Mouse (Mus musculus): ENCODE measurements around the gene Lig3. TPM values are rescaled to one million over a fixed set of nuclear protein-coding genes. Genes with fewer than 3 reads are reported as not detected.

Gene Lig3
- polyA plus RNA-seq, 1 experiment from 2014 or later: 48.1 TPM

DNA sequence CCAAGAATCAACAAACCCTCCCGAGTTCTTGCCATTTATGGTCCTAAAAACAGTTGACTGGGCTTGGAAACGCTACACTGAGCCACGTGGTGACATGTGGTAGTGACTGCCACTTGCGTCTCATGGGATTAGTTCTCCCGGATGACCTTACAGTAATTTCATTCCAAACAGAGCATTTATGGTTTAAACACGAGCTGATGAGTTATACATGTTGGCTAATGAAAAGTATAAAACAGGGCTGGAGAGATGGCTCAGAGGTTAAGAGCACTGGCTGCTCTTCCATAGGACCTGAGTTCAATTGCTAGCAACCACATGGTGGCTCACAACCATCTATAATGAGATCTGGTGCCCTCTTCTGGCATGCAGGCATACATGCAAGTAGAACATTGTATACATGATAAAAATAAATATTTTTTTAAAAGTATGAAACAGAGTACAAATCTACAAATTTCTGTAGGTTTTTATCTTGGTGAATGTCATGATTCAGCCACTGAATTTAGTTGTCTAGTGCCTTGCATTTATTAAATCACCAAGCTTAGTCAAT, 18.6 kb upstream of the Lig3 start:
- Histone ChIP-seq H3K9me3 (replicated peaks; ENCODE audit: control insufficient read depth, low read length) (no peaks in the 10 kb centered on the region), H3K4me1 (ENCODE audit: control insufficient read depth, insufficient read depth, low read length) (no peaks in the 10 kb centered on the region), H3K4me2 (ENCODE audit: low read depth, low read length) (no peak overlapping the region), H3K9ac (replicated peaks; ENCODE audit: low read length) (no peak overlapping the region), H3K36me3 (replicated peaks; ENCODE audit: control insufficient read depth, insufficient read depth, low read depth, low read length) (no peaks in the 10 kb centered on the region), H3K4me3 (ENCODE audit: low read depth, low read length) (no peak overlapping the region), H3K27me3 (ENCODE audit: control insufficient read depth, insufficient read depth, low read length) (no peaks in the 10 kb centered on the region), H3K27ac (replicated peaks; ENCODE audit: low read depth, low read length) (no peak overlapping the region)
- 84% methylated on average over 6 of the region's 6 CpGs for WGBS
- ATAC-seq (replicated peaks; ENCODE audit: insufficient number of reproducible peaks, low FRiP score, low TSS enrichment, low read depth) (no peak), DNase-seq (ENCODE audit: low spot score) (no peak)

DNA sequence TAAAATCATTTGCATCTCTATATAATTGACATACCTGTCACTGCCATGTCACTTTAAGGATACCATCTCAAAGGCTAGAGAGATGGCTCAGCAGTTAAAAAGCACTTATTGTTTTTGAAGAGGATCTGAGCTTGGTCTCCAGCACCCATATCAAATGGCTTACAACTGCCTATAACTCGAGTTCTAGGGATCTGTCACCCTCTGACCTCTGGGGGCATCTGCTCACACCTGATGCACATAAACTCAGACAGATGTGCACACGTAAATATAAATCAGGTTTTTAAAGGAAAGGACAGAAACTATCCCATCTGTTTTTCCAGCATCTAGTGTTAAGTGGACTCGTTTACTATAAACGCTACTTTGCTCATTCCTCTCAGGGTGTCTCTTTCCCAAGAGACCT, 17.6 kb upstream of the Lig3 start:
- DNase-seq (ENCODE audit: low spot score) (no peak), ATAC-seq (replicated peaks; ENCODE audit: insufficient number of reproducible peaks, low FRiP score, low TSS enrichment, low read depth) (no peak)
- Histone ChIP-seq H3K4me3 (ENCODE audit: low read depth, low read length) (peak overlapping the region; percentile 76), H3K27ac (replicated peaks; ENCODE audit: low read depth, low read length) (peak overlapping the region; percentile 72; the same call in 1 of the 2 replicates), H3K27me3 (ENCODE audit: control insufficient read depth, insufficient read depth, low read length) (no peaks in the 10 kb centered on the region), H3K9ac (replicated peaks; ENCODE audit: low read length) (peak overlapping the region; percentile 89), H3K4me1 (ENCODE audit: control insufficient read depth, insufficient read depth, low read length) (no peaks in the 10 kb centered on the region), H3K36me3 (replicated peaks; ENCODE audit: control insufficient read depth, insufficient read depth, low read depth, low read length) (no peaks in the 10 kb centered on the region), H3K4me2 (ENCODE audit: low read depth, low read length) (peak overlapping the region; percentile 63), H3K9me3 (replicated peaks; ENCODE audit: control insufficient read depth, low read length) (no peaks in the 10 kb centered on the region)
- WGBS: 7% methylated on average over 4 of the region's 4 CpGs

DNA sequence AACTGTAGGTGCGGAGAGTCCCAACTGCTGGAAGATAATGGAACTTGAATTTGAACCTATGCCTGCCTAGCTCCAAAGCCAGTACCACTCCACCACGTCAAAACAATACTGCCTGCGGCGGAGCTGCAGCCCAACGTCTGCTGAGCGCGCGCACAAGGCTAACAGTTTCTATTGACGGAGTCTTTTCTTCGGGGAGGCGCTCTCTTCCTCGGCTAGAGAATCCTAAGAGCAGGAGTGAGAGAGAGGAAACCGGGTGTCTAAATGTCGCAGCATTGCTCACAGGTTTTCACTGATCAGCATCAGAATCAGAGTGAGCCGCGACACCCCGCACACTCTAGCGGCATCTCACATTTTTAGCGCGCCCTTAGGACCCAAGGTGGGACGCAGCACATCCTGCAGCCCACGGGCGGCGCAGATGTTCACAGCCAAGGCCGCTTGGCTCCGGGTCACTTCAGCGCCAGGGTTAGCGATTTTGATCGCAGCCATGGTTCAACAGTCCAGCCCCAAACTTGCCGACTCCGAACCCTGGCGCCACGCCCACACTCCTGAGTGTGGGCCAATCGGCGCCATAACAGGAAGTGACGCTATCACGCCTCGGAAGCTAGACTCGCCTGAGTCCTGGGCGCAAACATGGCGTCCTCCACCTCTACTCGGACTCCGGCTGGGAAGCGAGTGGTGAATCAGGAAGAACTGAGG, 17.0 kb upstream of the Lig3 start, which contains the start of the genes Cct6b and Zfp830:
TSS of gene Cct6b (minus strand) at position 580 of the 696 bp plus-strand sequence.
TSS of gene Zfp830 (plus strand) at position 604 of the 696 bp plus-strand sequence.
- H3K9ac ChIP-seq (replicated peaks; ENCODE audit: low read length): peak within 1 kb of the TSS; percentile 89
- H3K4me3 ChIP-seq (ENCODE audit: low read depth, low read length): peak within 1 kb of the TSS; percentile 76
- peak within 1 kb of the TSS; percentile 72 for H3K4me2 ChIP-seq (ENCODE audit: low read depth, low read length)
- under 1% methylated on average over 43 of the region's 44 CpGs for WGBS
- H3K4me1 ChIP-seq (ENCODE audit: control insufficient read depth, insufficient read depth, low read length): no peaks in the 10 kb centered on the region
- peak; percentile 98 for ATAC-seq (replicated peaks; ENCODE audit: insufficient number of reproducible peaks, low FRiP score, low TSS enrichment, low read depth)
- DNase-seq (ENCODE audit: low spot score): peak; percentile 98
- H3K36me3 ChIP-seq (replicated peaks; ENCODE audit: control insufficient read depth, insufficient read depth, low read depth, low read length): no peaks in the 10 kb centered on the region
- peak within 1 kb of the TSS; percentile 72 for H3K27ac ChIP-seq (replicated peaks; ENCODE audit: low read depth, low read length)
- H3K9me3 ChIP-seq (replicated peaks; ENCODE audit: control insufficient read depth, low read length): no peaks in the 10 kb centered on the region
- H3K27me3 ChIP-seq (ENCODE audit: control insufficient read depth, insufficient read depth, low read length): no peaks in the 10 kb centered on the region

DNA sequence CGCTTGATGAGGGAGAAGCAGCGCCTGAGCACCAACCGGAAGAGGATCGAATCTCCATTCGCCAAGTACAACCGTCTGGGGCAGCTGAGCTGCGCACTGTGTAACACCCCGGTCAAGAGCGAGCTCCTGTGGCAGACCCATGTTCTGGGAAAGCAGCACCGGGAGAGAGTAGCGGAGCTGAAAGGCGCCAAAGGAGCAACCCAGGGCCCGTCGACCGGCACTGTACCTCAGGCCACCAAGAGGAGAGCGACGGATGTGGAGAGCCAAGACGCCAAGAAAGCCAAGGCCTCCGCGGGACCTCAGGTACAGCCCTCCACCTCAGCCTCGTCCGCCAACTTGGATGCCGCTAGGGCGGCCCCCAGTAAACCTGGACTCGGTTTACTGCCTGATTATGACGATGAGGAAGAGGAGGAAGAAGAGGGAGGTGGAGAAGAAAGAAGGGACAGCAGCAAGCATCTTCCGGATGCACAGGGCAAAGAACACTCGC, 16.4 kb upstream of the Lig3 start:
- H3K9ac ChIP-seq (replicated peaks; ENCODE audit: low read length): peak overlapping the region; percentile 89
- H3K4me3 ChIP-seq (ENCODE audit: low read depth, low read length): peak overlapping the region; percentile 76
- H3K36me3 ChIP-seq (replicated peaks; ENCODE audit: control insufficient read depth, insufficient read depth, low read depth, low read length): no peaks in the 10 kb centered on the region
- no peaks in the 10 kb centered on the region for H3K27me3 ChIP-seq (ENCODE audit: control insufficient read depth, insufficient read depth, low read length)
- H3K4me2 ChIP-seq (ENCODE audit: low read depth, low read length): peak overlapping the region; percentile 72
- DNase-seq (ENCODE audit: low spot score) (no peak), ATAC-seq (replicated peaks; ENCODE audit: insufficient number of reproducible peaks, low FRiP score, low TSS enrichment, low read depth) (peak; percentile 72; the same call in 1 of the 2 replicates)
- no peak overlapping the region for H3K27ac ChIP-seq (replicated peaks; ENCODE audit: low read depth, low read length)
- H3K4me1 ChIP-seq (ENCODE audit: control insufficient read depth, insufficient read depth, low read length): no peaks in the 10 kb centered on the region
- no peaks in the 10 kb centered on the region for H3K9me3 ChIP-seq (replicated peaks; ENCODE audit: control insufficient read depth, low read length)
- WGBS: under 1% methylated on average over 28 of the region's 28 CpGs

DNA sequence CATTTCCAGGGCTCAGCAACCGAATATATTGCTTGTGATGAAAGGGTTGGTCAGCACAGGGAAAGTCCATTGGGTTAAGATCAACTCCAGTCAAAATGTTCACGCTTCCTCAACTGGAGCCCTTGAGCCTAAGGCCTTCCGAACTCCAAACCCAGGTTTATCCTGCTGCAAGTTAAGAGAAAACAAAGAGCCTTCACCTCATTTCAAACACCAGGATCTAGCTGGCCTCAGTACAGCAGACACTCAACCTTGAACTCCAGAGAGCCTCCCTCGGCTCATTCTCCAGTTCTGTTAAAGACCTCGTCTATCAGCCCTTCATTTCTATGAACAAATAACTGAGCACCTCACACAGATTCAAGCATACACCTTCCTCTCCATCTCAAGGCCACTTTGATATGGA, 774 bp upstream of the Lig3 start:
- DNase-seq (ENCODE audit: low spot score) (no peak), ATAC-seq (replicated peaks; ENCODE audit: insufficient number of reproducible peaks, low FRiP score, low TSS enrichment, low read depth) (no peak)
- H3K27me3 ChIP-seq (ENCODE audit: control insufficient read depth, insufficient read depth, low read length): no peaks in the 10 kb centered on the region
- H3K36me3 ChIP-seq (replicated peaks; ENCODE audit: control insufficient read depth, insufficient read depth, low read depth, low read length): no peaks in the 10 kb centered on the region
- H3K4me3 ChIP-seq (ENCODE audit: low read depth, low read length): peak overlapping the region; percentile 90
- 59% methylated on average over 5 of the region's 5 CpGs for WGBS
- H3K4me2 ChIP-seq (ENCODE audit: low read depth, low read length): peak overlapping the region; percentile 55
- H3K9ac ChIP-seq (replicated peaks; ENCODE audit: low read length): peak overlapping the region; percentile 94
- H3K27ac ChIP-seq (replicated peaks; ENCODE audit: low read depth, low read length): no peak overlapping the region
- H3K4me1 ChIP-seq (ENCODE audit: control insufficient read depth, insufficient read depth, low read length): no peaks in the 10 kb centered on the region; the same call in 1 of the 2 replicates
- H3K9me3 ChIP-seq (replicated peaks; ENCODE audit: control insufficient read depth, low read length): no peaks in the 10 kb centered on the region

DNA sequence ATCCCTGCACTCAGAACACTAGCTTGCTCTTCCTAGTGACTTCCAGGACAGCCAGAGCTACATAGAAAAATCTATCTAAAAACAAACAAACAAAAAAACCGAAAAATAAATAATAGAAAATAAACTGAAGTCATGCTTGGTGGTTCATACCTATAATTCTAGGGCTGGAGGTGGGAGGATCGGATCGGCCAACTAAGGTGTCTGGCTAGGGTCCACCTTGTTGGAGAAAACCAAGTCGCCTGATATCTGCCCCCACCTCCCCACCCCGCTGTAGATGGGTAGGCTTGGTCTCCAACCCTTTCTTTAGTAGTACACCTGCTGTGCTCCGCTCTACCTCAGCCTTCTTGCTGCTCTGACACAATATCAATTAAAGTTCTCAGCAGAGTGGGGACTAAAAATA, 1.3 kb downstream of the Lig3 start:
- H3K9ac ChIP-seq (replicated peaks; ENCODE audit: low read length): peak overlapping the region; percentile 94
- WGBS: 47% methylated on average over 6 of the region's 6 CpGs
- H3K9me3 ChIP-seq (replicated peaks; ENCODE audit: control insufficient read depth, low read length): no peaks in the 10 kb centered on the region
- peak overlapping the region; percentile 90 for H3K4me3 ChIP-seq (ENCODE audit: low read depth, low read length)
- ATAC-seq (replicated peaks; ENCODE audit: insufficient number of reproducible peaks, low FRiP score, low TSS enrichment, low read depth) (no peak), DNase-seq (ENCODE audit: low spot score) (no peak)
- peak overlapping the region; percentile 46 for H3K4me2 ChIP-seq (ENCODE audit: low read depth, low read length)
- no peaks in the 10 kb centered on the region for H3K36me3 ChIP-seq (replicated peaks; ENCODE audit: control insufficient read depth, insufficient read depth, low read depth, low read length)
- no peaks in the 10 kb centered on the region; the same call in 1 of the 2 replicates for H3K4me1 ChIP-seq (ENCODE audit: control insufficient read depth, insufficient read depth, low read length)
- no peaks in the 10 kb centered on the region for H3K27me3 ChIP-seq (ENCODE audit: control insufficient read depth, insufficient read depth, low read length)
- no peak overlapping the region for H3K27ac ChIP-seq (replicated peaks; ENCODE audit: low read depth, low read length)

DNA sequence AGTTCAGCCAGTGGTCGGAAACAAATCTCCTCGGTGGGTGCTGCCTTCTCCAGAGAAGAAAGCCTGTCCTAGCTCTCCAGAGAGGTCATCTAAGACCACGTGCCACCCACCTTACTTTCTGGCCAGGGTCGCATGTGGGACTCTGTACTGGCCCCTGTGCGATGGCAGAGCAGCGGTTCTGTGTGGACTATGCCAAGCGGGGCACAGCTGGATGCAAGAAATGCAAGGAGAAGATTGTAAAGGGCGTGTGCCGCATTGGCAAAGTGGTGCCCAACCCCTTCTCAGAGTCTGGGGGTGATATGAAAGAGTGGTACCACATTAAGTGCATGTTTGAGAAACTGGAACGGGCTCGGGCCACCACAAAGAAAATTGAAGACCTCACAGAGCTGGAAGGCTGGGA, 2.5 kb downstream of the Lig3 start:
- ATAC-seq (replicated peaks; ENCODE audit: insufficient number of reproducible peaks, low FRiP score, low TSS enrichment, low read depth) (no peak), DNase-seq (ENCODE audit: low spot score) (no peak)
- Histone ChIP-seq H3K27me3 (ENCODE audit: control insufficient read depth, insufficient read depth, low read length) (no peaks in the 10 kb centered on the region), H3K9me3 (replicated peaks; ENCODE audit: control insufficient read depth, low read length) (no peaks in the 10 kb centered on the region), H3K4me2 (ENCODE audit: low read depth, low read length) (no peak overlapping the region), H3K4me3 (ENCODE audit: low read depth, low read length) (no peak overlapping the region), H3K27ac (replicated peaks; ENCODE audit: low read depth, low read length) (no peak overlapping the region), H3K9ac (replicated peaks; ENCODE audit: low read length) (no peak overlapping the region), H3K4me1 (ENCODE audit: control insufficient read depth, insufficient read depth, low read length) (no peaks in the 10 kb centered on the region; the same call in 1 of the 2 replicates), H3K36me3 (replicated peaks; ENCODE audit: control insufficient read depth, insufficient read depth, low read depth, low read length) (no peaks in the 10 kb centered on the region)
- WGBS: 95% methylated on average over 11 of the region's 11 CpGs

DNA sequence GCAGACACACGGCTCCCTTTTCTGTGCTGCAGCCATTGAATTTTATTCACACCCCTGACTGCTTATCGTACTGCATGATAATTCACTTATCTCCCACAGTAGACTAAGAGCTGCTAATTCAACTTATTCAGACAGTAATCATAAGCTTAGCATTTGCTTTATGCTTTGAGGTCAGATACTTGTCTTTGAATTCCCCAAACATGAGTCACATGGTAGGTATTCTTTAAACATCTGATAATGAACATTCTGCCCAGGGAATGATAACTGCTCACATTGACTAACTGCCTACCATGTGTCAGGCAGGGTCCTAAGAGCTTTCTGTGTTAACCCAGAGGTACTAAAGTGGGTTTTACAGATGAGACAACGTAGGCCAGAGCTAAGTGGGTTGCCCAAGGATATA, 25.7 kb downstream of the Lig3 start:
- Histone ChIP-seq H3K9me3 (replicated peaks; ENCODE audit: control insufficient read depth, low read length) (no peaks in the 10 kb centered on the region), H3K9ac (replicated peaks; ENCODE audit: low read length) (no peak overlapping the region), H3K27ac (replicated peaks; ENCODE audit: low read depth, low read length) (no peak overlapping the region), H3K36me3 (replicated peaks; ENCODE audit: control insufficient read depth, insufficient read depth, low read depth, low read length) (peaks cover 7% of the 10 kb centered on the region), H3K4me3 (ENCODE audit: low read depth, low read length) (no peak overlapping the region), H3K4me2 (ENCODE audit: low read depth, low read length) (no peak overlapping the region), H3K27me3 (ENCODE audit: control insufficient read depth, insufficient read depth, low read length) (no peaks in the 10 kb centered on the region), H3K4me1 (ENCODE audit: control insufficient read depth, insufficient read depth, low read length) (no peaks in the 10 kb centered on the region)
- no peak for ATAC-seq (replicated peaks; ENCODE audit: insufficient number of reproducible peaks, low FRiP score, low TSS enrichment, low read depth)
- no peak for DNase-seq (ENCODE audit: low spot score)
- 84% methylated on average over 3 of the region's 3 CpGs for WGBS

Measured in embryonic facial prominence, embryonic 11.5 days (tissue).